ENCODE assay signal across 17 mouse cellular contexts in the genomic region with DNA sequence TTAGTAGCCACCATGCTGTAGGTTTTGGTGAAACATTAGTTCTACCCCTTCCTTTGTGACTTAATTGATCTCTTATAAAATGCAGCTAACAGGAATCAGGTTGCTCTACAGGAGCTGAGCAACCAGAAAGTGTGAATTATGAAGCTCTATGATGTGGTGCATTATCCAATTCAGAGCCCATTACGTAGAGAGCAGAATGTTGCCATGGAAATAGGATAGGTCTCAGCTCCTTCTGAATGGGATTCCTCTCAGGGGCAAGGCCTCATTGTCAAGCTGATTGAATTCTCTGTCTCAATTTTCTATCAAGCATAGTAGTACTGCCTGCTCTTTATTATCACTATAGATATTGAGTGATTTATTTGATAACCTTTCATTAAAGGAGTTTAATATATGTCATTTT.
DNase-seq lines count a peak whose midpoint lies in the region; ATAC-seq and TF ChIP-seq lines count a peak whose summit lies in the region.
"Had no signal": no experiment of that assay in that cellular context is flagged by ENCODE, and none has a peak within 500 bp of the region (broad histone marks: within the 10 kb centered on the region; RNA-seq: fewer than 3 reads in every experiment).

No protein-coding gene starts in this region.

- no peak overlapping the region for H3K27ac ChIP-seq in hindbrain, embryonic 13.5 days
- peak overlapping the region; percentile 38; the same call in 1 of the 2 replicates for H3K27ac ChIP-seq in midbrain, embryonic 15.5 days
- no peak overlapping the region for H3K27ac ChIP-seq in thymus, adult 2 months (ENCODE audit: control insufficient read depth, insufficient read depth, low read length)
- H3K27ac ChIP-seq: embryonic facial prominence, embryonic 12.5 days; gastrocnemius, adult 2 months; limb, embryonic 13.5 days had no signal

- TF ChIP-seq CTCF in thymus, adult 2 months (IDR thresholded peaks at IDR 0.05; ENCODE audit: borderline replicate concordance, control insufficient read depth, extremely low read depth, insufficient read depth, low read length, poor library complexity), result no peak

- no peak overlapping the region for H3K4me2 ChIP-seq in hindbrain, embryonic 13.5 days
- no peak overlapping the region for H3K4me2 ChIP-seq in midbrain, embryonic 15.5 days
- H3K4me2 ChIP-seq: embryonic facial prominence, embryonic 12.5 days; limb, embryonic 13.5 days had no signal

- no peaks in the 10 kb centered on the region for H3K27me3 ChIP-seq in hindbrain, embryonic 13.5 days
- H3K27me3 ChIP-seq in midbrain, embryonic 15.5 days (replicated peaks), result no peaks in the 10 kb centered on the region
- no peaks in the 10 kb centered on the region for H3K27me3 ChIP-seq in thymus, adult 2 months (ENCODE audit: control insufficient read depth, insufficient read depth, low read length)
- H3K27me3 ChIP-seq: embryonic facial prominence, embryonic 12.5 days; limb, embryonic 13.5 days had no signal

- peak; percentile 14 for DNase-seq in ZHBTc4 (ENCODE audit: low read depth, low spot score)
- DNase-seq in embryo, embryonic 10.5 days (ENCODE audit: low spot score), result peak; percentile 24
- no peak for DNase-seq in urinary bladder, adult 18-20 months (ENCODE audit: low spot score in 2 of 2)
- no peak for DNase-seq in thymus, adult 2 months
- no peak for DNase-seq in urinary bladder, postnatal 10 days (ENCODE audit: low spot score)
- DNase-seq: adrenal gland, postnatal 25 days; cerebellum, postnatal 10 days; gastrocnemius, adult 2 months; heart, postnatal 10 days; kidney, postnatal 10 days; right cerebral cortex, adult 18-20 months; spleen, adult 18-20 months; thymus, postnatal 36 days had no signal

- peak; percentile 65; the same call in 1 of the 2 replicates for ATAC-seq in hindbrain, embryonic 13.5 days (ENCODE audit: low FRiP score)
- peak; percentile 92 for ATAC-seq in midbrain, embryonic 15.5 days (replicated peaks)

- H3K4me3 ChIP-seq in hindbrain, embryonic 13.5 days, result no peak overlapping the region
- H3K4me3 ChIP-seq in midbrain, embryonic 15.5 days, result no peak overlapping the region
- H3K4me3 ChIP-seq in thymus, adult 2 months (ENCODE audit: control insufficient read depth, insufficient read depth, low read length), result no peak overlapping the region
- H3K4me3 ChIP-seq: embryonic facial prominence, embryonic 12.5 days; gastrocnemius, adult 2 months; limb, embryonic 13.5 days had no signal

- no peak for TF ChIP-seq POLR2A in thymus, adult 2 months (IDR thresholded peaks at IDR 0.05; ENCODE audit: control insufficient read depth, extremely low read depth, insufficient read depth, low read length, poor library complexity)

- no peaks in the 10 kb centered on the region for H3K36me3 ChIP-seq in hindbrain, embryonic 13.5 days
- no peaks in the 10 kb centered on the region for H3K36me3 ChIP-seq in midbrain, embryonic 15.5 days (replicated peaks)
- H3K36me3 ChIP-seq in thymus, adult 2 months (ENCODE audit: control insufficient read depth, insufficient read depth, low read length), result no peaks in the 10 kb centered on the region
- H3K36me3 ChIP-seq: embryonic facial prominence, embryonic 12.5 days; limb, embryonic 13.5 days had no signal

- no peak overlapping the region for H3K9ac ChIP-seq in hindbrain, embryonic 13.5 days
- no peak overlapping the region for H3K9ac ChIP-seq in midbrain, embryonic 15.5 days
- H3K9ac ChIP-seq: embryonic facial prominence, embryonic 12.5 days; limb, embryonic 13.5 days had no signal

- H3K9me3 ChIP-seq in hindbrain, embryonic 13.5 days, result no peaks in the 10 kb centered on the region
- no peaks in the 10 kb centered on the region for H3K9me3 ChIP-seq in midbrain, embryonic 15.5 days
- H3K9me3 ChIP-seq: embryonic facial prominence, embryonic 12.5 days; limb, embryonic 13.5 days had no signal

- WGBS in hindbrain, embryonic 13.5 days, result 23% methylated on average over 1 of the region's 1 CpGs
- WGBS in midbrain, embryonic 15.5 days, result 8% methylated on average over 1 of the region's 1 CpGs
- WGBS in thymus, adult 2 months, result 91% methylated on average over 1 of the region's 1 CpGs

- no peaks in the 10 kb centered on the region; the same call in 1 of the 2 replicates for H3K4me1 ChIP-seq in hindbrain, embryonic 13.5 days (replicated peaks)
- H3K4me1 ChIP-seq in midbrain, embryonic 15.5 days, result peaks cover 5% of the 10 kb centered on the region; the same call in 1 of the 2 replicates
- H3K4me1 ChIP-seq in thymus, adult 2 months (replicated peaks; ENCODE audit: control insufficient read depth, insufficient read depth, low read length), result no peaks in the 10 kb centered on the region
- H3K4me1 ChIP-seq: embryonic facial prominence, embryonic 12.5 days; limb, embryonic 13.5 days had no signal

Comparison
In these comparisons a context has a peak if more than half of its experiments do, and no peak if none do; other contexts are left out.
1. DNase-seq: peak in ZHBTc4 (single experiment) and embryo, embryonic 10.5 days (single experiment); none in urinary bladder, adult 18-20 months (0 of 2), thymus, adult 2 months (single experiment) and urinary bladder, postnatal 10 days (single experiment).